Mouse (Mus musculus): Measurements from ENCODE around the gene Celf5. TPM values are rescaled to one million over a fixed set of nuclear protein-coding genes. Genes with fewer than 3 reads are reported as not detected.

The Celf5 gene
- total RNA-seq, 2 experiments from 2014 or later, result 0.38 to 0.99 TPM

GRCm38 (mm10) chr10:81426897-81427296 is 55.6 kb downstream of the Celf5 start:
- peak; percentile 78 for DNase-seq

- DNase-seq, result peak; percentile 71
These were observed 56.3 kb downstream of the Celf5 start for GRCm38 (mm10) chr10:81426081-81426671.

- peak; percentile 70 for DNase-seq
These were observed 57.2 kb downstream of the Celf5 start for GRCm38 (mm10) chr10:81425236-81425850.

GRCm38 (mm10) chr10:81424246-81425051 is 58.1 kb downstream of the Celf5 start:
- peak; percentile 81 for DNase-seq

- peak; percentile 15 for DNase-seq
These were observed 58.8 kb downstream of the Celf5 start for GRCm38 (mm10) chr10:81423476-81424245.

GRCm38 (mm10) chr10:81422661-81423217 is 59.8 kb downstream of the Celf5 start:
- no peak for DNase-seq

GRCm38 (mm10) chr10:81422191-81422590 is 60.3 kb downstream of the Celf5 start:
- DNase-seq, result peak; percentile 27

- peak; percentile 40 for DNase-seq
These were observed 60.8 kb downstream of the Celf5 start for GRCm38 (mm10) chr10:81421797-81422100.

GRCm38 (mm10) chr10:81421041-81421796 is 61.3 kb downstream of the Celf5 start:
- peak; percentile 9 for DNase-seq

GRCm38 (mm10) chr10:81420191-81420767 is 62.2 kb downstream of the Celf5 start:
- DNase-seq, result peak; percentile 16

- DNase-seq, result peak; percentile 8
These were observed 63.2 kb downstream of the Celf5 start for GRCm38 (mm10) chr10:81419111-81419928.

GRCm38 (mm10) chr10:81418216-81419070 is 64.1 kb downstream of the Celf5 start:
- no peak for DNase-seq

- DNase-seq, result peak; percentile 12
These were observed 65.0 kb downstream of the Celf5 start for GRCm38 (mm10) chr10:81417227-81418215.

GRCm38 (mm10) chr10:81416581-81417226 is 65.8 kb downstream of the Celf5 start:
- DNase-seq, result peak; percentile 94

- DNase-seq, result peak; percentile 78
These were observed 66.8 kb downstream of the Celf5 start for GRCm38 (mm10) chr10:81415549-81416310.

GRCm38 (mm10) chr10:81415146-81415545 is 67.4 kb downstream of the Celf5 start:
- DNase-seq, result no peak

- peak; percentile 57 for DNase-seq
These were observed 67.8 kb downstream of the Celf5 start for GRCm38 (mm10) chr10:81414682-81415081.

Measured in gastrocnemius, postnatal 10 days (tissue).